Mouse (Mus musculus) left cerebral cortex, adult 18-20 months (tissue): ENCODE results near the gene Myh9. TPM values are rescaled to one million over a fixed set of nuclear protein-coding genes. Genes with fewer than 3 reads are reported as not detected.

ENCODE experiments used
- DNase-seq, 2 experiments: peaks; one replicate each; pipeline ENCODE4 v3.0.0; 2021 to 2022; ENCODE audit warnings: low spot score in 2 of 2, mixed read lengths in 1 of 2
- total RNA-seq, 2 experiments: library from RNA; stranded (reverse); gene quantifications; 2 replicates each; pipeline ENCODE4 v1.2.3; 2021

Gene Myh9
- total RNA-seq, 2 experiments from 2014 or later = 74.4 to 78.9 TPM

- no peak for DNase-seq
These were observed 29.4 kb downstream of the Myh9 start for GRCm38 (mm10) chr15:77812578-77812977.

DNA sequence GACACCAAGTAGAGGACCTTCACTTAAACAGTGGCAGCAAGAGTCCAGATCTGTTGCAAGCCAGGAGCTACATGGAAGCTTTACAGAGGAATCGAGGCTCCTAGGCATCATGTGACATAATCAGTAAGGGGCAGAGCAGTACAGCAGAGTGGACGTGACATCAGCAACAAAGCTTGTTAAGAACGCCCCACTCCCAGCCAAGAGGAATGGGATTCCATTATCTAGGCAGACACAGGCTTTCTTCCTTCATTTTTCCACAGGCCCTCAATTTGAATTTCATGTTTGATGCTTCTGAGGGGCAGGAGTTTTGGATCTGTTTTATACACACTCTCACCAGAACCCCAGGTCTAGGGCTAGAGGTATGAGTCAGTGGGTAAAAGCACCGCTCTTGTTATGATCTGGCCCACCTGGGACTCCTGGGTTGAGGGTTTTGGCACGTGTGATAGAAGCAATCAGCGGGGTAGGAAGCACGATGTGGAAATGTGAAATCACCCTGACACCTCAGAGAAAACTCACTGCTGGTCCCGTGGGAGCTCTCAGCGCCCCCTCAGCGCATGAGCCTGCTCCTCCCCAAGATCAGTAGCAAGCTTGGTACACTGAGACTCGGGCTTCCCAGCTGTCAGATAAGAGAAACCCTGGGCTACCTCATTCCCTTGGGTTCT lies 30.7 kb downstream of the Myh9 start:
- DNase-seq = no peak

GRCm38 (mm10) chr15:77810416-77811098 lies 31.4 kb downstream of the Myh9 start:
- DNase-seq = peak in 1 of 2 experiments; percentile 33

DNA sequence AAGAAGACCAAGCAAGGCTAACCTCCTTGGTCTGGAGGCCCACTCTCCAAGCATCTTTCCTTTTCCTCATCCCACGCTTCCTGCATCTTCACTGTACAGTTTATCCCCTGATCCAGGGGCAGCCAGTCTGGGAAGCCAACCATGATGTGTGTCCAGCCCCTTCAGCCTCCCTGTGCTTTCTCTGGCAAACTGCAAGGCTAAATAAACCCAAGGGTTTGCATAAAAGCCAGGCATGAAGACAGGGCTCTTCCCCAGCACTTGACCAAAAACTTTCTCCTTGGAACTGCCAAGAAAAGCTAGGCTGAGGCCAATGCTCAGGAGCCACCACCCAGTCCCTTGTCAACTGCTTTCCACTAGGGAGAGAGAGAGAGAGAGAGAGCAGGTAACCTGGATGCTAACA lies 32.5 kb downstream of the Myh9 start:
- DNase-seq = no peak

DNA sequence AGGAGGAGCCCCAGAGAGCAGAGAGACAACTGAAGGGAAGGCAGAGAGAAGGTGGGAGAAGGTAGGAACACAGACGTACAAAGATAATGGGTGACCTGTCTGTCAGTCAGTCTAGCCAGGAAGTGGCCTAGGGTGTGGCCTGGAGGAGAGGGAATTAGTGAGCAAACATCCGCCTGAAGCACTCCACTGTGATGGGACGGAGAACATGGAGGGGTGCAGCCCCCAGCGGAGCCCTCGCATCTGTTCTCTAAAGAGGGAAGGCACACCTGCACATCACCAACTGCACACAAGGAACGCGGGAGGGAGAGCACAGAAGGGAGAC lies 34.8 kb downstream of the Myh9 start:
- no peak for DNase-seq

GRCm38 (mm10) chr15:77806565-77807263 lies 35.3 kb downstream of the Myh9 start:
- no peak for DNase-seq

DNA sequence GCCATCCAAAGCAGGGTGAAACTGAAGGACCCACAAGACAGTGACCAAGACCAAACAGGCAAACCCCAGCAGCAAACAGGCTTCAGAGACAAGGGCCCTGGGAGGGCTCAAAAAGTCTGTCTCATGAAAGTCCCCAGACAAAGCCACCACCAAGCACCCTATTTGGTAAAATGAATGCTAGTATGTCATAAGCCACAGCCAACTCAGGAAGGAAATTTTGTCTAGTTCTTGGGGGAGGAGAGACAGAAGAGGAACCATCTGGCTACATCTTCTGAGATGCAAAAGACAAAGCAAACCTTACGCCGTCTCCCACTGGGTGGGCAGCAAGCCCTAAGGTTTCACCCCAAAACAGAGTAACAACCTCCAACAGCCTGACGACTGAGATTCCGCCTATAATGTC lies 36.3 kb downstream of the Myh9 start:
- DNase-seq = no peak

- DNase-seq = no peak
These were observed 37.0 kb downstream of the Myh9 start for GRCm38 (mm10) chr15:77804949-77805348.

DNA sequence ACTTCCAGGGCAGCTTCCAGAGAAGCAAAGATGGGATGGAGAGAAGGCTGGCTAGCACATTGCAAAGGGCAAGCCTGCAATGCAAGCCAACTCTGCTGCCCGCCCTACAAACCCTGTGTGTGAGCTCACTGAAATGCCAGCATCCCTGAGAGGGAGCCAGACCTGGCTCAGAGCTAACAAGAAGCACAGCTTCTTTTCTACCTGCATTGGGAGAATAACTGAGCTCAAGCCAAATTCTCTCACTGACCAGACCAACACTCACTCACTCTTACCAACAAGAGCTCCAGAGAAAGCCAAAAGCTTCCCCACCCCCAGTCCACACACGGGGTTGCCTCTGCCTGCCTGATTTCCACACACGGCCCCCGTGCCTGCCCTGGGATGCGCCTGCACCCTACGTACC lies 37.5 kb downstream of the Myh9 start:
- no peak for DNase-seq

GRCm38 (mm10) chr15:77803747-77804146 lies 38.2 kb downstream of the Myh9 start:
- DNase-seq = no peak

DNA sequence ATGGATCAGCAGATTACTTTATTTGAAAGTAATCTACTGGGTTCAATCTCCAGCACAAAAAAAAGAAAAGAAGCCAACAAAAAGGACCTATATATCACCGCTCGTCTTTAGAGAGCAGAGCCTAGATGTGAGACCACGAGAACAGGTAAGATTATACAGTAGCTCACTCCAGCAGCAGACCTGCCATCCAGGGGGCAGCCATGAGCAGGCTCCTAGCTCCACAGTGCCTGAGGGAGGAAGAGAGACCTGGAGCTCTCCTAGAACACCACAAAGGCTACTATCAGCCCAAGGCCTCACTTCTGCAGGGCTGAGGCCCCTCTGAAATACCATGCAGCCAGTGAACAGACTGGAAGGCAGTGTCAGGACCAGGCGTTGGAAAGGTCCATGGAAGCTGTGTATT lies 39.0 kb downstream of the Myh9 start:
- DNase-seq = no peak

GRCm38 (mm10) chr15:77801188-77801587 lies 40.8 kb downstream of the Myh9 start:
- no peak for DNase-seq

- DNase-seq = no peak
These were observed 41.5 kb downstream of the Myh9 start for GRCm38 (mm10) chr15:77800511-77800910.

DNA sequence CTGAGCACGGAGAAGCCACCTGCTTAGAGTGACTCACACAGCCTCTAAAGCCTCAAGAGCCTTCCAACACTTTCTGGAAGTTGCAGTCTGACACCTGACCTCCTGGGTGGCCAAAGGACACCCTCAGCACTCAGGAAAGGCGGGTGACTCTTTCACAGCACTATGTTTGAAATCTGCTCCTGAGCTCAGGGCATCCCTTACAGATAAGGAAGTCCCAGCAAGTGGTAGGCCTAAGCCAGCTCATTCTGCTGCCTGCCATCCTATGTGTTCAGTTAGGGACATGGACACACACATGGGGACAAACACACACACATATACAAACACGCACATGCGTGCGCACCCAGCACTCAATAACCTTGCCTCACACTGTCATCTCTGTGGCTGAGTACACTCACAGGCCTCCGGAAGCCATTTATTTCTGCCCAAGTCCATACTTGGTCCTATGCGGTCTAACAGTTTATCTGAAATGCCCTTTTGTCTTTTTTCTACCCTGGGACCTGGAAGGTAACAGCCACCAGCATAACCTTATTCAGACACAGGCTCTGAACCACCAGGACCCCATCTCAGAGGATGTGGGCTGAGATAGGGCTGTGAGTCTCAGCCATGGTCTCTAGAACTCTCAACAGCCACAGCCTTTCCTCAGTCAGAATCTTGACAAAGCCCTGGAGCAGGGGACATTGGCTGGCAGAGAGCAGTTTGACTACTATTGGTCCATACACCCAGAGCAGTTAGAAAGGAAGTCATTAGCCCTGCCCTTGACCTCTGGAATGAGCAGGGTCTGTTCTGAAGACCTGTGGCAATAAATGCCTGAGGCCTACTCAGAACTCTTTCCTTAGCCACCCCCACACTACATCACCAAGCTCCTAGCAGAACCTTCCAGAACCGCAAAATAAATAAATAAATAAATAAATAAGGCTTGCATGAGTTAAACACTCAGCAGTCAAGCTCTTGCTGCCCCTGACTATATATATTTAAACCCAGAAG lies 42.2 kb downstream of the Myh9 start:
- no peak for DNase-seq

DNA sequence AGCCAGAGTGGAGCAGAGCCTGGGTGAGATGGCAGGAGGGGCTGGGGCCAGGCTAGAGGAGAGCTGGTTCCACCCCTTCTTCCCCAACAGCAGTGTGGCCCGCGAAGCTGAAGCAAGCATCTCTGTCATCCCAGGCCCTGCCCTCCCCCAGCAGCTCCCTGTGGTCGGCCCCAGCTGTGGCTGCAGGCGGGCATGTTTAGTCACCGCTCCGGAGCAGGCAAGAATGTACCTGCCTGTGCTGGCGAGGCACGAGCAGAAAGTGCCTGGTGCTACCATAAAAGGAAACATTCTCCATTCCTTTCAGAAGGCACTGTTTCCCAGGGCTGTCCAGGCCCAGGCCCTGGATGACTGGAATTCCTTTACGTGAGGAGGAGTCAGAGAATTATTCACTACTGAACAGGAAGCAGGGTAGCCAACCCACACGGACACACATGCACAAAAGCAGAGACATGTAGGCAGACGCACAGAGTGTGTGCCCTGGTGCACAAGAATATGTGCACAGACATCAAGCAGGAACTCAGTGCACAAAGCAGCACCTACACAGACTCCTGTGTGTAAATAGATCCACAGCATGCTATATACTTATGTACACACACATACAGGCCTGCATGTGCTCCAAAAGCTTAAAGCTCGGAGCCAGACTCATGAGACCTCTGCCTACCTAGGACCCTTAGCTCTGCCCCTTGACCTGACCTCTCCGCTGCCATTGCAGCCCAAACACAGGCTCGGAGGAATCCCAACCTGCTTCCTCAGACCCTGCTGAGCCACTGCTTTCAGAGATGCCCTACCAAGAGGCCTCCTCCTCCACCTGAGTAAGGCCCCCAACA lies 43.1 kb downstream of the Myh9 start:
- peak; percentile 40 to 55 for DNase-seq

- DNase-seq = no peak
These were observed 44.2 kb downstream of the Myh9 start for GRCm38 (mm10) chr15:77797609-77798411.

- no peak for DNase-seq
These were observed 45.5 kb downstream of the Myh9 start for GRCm38 (mm10) chr15:77796409-77797035.

DNA sequence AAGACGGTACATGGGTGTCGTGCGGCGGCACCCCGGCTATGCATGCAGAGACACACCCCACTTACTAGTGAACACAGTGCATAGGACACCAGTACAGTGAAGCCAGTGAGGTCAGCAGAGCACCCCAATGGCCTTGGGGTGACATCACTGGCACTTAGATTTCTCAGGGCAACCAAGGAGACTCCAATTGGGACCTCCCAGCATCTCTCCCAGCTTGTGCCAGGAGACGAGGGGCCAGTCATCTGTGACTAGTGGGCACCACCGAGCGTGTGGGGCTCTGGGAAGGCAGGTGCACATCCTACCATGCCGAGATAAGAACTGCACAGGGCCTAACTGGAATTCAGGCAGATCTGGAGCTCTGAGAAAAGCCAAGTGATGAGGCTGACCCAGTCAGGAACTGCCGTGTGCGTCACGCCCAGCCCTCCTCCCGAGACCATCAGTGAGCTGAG lies 47.0 kb downstream of the Myh9 start:
- no peak for DNase-seq
